Mouse (Mus musculus): ENCODE data around the gene Frmpd3.

DNA sequence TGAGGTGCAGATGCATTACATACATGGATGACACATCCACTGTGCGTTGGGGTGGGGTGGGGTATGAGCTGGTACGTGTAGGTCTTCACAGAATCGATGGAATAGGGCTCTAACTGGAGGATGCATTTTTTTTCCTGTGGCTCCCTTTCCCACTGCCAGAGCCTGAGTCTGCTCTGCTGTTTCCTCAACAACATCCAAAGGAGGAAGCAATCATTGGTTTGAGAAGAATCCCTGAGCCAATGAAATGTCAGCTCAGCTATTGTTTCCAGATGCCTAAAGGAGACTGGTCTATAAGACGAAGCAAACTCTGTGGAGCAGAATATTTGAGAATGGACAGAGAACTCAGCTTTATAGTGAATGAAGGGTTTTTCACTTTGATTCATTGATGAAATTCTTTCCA lies 38.3 kb upstream of the Frmpd3 start:
- TF ChIP-seq CTCF (IDR thresholded peaks at IDR 0.05; ENCODE audit: low read depth) (no peak), EP300 (IDR thresholded peaks at IDR 0.05; ENCODE audit: low read depth) (no peak)

All from heart, postnatal 0 days (tissue).